Mouse (Mus musculus) neural tube, embryonic 10.5 days (tissue): Measurements from ENCODE around the gene Sbf2.
A peak's percentile ranks its signal among the peaks of the same experiment; 100 is the strongest.

Experiments used
- DNase-seq: peaks from one replicate; pipeline ENCODE4 v3.0.0-alpha.2; 2017; ENCODE audit warnings: low spot score; ENCODE audit errors: extremely low spot score

The Sbf2 gene

DNA sequence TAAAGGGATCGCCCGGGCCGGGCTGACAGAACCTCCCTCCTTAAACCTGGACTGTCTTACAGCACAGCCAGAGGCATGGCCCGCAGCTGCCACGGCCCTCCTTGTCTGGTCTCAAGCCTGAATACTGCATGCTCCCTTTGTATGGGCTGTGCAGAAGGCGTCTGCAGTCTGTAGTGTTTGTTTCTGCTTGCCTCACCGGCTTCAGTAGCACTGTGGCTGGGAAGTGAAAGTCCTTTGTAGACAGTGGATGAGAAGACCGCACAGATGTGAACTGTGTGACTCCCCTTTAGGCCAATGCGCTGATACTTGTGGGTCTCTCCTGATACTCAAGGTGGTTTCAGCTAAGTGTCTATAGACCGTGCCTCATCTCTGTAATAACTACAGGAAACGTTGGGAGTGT lies 331.9 kb downstream of the Sbf2 start:
- DNase-seq, result no peak

DNA sequence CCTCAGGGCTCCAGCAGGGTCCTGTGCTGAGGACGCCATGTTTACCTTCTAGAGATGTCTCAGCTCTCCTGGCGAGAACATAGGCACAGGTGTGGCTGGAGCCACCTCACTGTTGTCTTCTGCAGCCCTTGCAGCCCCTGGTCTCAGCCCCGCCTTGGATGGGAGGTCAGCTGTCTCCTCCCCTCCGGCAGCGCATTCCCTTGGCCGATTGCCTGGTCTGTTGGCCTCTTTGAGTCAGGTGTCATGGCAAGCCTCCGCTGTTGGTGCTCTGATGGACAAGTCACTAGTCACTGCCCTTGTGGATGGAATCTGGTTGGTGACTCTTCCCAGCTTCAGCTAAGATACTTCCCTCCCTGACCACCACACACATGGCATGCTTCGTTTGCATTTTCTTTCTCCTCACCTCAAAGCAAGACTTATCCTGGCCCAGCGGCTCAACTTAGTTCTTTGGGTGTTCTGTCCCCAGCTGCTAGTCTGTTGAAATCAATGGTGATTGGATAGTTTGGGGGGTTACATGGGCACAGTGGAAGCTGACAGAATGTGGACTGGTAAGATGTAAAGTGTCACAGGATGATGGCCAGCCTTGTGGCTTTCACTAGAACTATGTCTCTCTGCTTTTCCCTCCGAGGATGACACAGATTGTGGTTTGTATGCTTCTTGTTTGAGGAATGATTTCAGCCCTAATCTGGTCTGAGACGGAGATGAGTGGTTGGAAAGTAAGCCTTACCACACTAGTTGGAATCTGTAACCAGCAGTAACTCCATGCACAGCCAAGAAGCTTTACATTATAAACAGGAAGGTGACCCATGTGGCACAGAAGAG lies 333.1 kb downstream of the Sbf2 start:
- no peak for DNase-seq

GRCm38 (mm10) chr7:110279183-110279582 lies 335.5 kb downstream of the Sbf2 start:
- no peak for DNase-seq

- no peak for DNase-seq
Observed at GRCm38 (mm10) chr7:110277734-110278245, 336.9 kb downstream of the Sbf2 start.

- no peak for DNase-seq
Observed at GRCm38 (mm10) chr7:110272434-110272833, 342.3 kb downstream of the Sbf2 start.

- no peak for DNase-seq
Observed at GRCm38 (mm10) chr7:110271814-110272213, 342.9 kb downstream of the Sbf2 start.

DNA sequence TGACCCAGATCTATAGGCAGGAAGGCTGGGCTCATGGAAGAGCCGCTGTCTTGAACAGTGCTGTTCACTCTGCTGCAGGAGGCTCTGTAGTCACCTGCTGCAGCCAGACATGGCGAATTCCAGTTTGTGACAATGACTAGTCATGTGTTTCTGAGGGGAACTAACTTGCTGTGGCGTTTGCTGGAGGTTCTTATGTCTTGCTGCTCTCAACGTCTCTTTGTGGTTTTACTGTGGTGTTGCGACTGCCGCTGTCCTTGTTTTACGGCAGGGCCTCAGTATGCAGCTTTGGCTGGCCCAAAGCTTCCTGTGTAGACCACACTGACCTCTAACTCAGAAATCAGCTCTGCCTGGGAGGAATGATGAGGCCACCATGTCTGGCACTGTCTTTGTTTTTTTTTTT lies 344.3 kb downstream of the Sbf2 start:
- DNase-seq, result no peak

GRCm38 (mm10) chr7:110269777-110270176 lies 344.9 kb downstream of the Sbf2 start:
- DNase-seq, result no peak

DNA sequence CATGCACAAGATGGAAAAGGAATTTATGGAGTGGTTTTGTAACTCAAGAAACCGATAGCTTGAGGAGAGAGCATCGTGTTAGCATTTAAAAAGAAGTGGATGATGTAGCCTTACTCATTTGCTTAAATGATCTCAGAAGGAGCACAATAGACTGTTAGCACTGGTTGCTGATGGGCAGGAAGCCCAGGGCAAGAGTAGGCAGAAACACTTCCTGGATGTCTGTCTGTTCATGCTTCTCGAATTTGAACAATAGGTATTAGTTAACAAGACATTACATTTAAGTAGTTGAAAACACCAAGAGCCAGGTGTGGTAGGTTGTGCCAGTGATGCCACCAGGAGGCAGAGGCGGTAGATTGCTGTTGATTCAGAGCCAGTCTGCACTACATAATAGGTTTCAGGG lies 346.2 kb downstream of the Sbf2 start:
- DNase-seq, result no peak

DNA sequence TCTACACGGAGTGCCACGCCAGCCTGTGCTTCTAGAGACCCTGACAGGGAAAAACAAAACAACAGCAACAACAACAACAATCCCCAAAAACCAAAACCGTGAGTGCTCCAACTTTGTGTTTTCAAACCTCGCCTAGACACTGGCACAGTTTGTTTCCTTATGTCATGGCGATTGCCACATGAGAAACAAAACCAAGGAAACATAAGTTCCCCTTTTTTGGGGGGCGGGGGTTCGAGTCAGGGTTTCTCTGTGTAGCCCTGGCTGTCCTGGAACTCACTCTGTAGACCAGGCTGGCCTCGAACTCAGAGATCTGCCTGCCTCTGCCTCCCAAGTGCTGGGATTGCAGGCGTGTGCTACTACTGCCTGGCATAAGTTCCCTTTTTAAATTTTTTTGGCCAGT lies 346.7 kb downstream of the Sbf2 start:
- DNase-seq, result no peak

- DNase-seq, result no peak
Observed at GRCm38 (mm10) chr7:110267014-110267413, 347.7 kb downstream of the Sbf2 start.

GRCm38 (mm10) chr7:110265796-110266195 lies 348.9 kb downstream of the Sbf2 start:
- DNase-seq, result peak; percentile 83

DNA sequence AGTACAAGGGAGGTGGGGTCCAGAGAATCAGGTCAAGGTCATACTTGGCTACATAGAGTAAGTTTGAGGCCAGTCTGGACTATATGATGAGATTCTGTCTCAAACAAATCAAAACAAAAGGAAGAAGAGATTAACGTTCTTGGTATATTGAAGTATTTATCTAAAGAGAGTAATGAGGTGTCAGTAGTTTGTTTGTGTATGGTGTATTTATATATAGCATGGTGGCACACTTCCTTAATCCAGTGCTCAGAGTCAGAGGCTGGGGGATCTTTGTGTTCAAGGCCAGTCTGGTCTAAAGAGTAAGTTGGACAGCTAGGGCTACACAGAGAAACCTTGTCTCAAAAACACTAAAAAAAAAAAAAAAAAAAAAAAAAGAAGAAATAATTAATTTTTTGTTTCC lies 351.2 kb downstream of the Sbf2 start:
- no peak for DNase-seq

- no peak for DNase-seq
Observed at GRCm38 (mm10) chr7:110262661-110263060, 352.1 kb downstream of the Sbf2 start.

DNA sequence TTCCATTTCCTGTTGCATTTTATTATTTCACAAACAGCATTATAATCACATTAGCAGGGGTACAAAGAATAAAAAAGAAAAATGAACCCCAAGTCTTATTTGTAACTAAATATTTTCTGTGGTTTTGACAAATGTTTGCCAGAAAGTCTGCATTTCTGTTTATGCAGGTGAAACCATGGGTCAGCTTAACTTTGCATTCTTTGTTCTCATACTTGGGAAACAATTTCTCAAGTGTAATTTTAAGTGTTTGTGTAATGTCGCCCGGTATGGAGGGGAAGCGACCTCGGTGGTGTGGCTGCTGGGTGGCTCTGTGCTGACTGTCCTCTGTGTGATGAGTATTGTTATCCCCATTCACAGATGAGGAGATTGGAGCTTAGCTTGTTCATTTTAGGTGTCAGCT lies 352.9 kb downstream of the Sbf2 start:
- no peak for DNase-seq

GRCm38 (mm10) chr7:110259966-110260711 lies 354.6 kb downstream of the Sbf2 start:
- no peak for DNase-seq

DNA sequence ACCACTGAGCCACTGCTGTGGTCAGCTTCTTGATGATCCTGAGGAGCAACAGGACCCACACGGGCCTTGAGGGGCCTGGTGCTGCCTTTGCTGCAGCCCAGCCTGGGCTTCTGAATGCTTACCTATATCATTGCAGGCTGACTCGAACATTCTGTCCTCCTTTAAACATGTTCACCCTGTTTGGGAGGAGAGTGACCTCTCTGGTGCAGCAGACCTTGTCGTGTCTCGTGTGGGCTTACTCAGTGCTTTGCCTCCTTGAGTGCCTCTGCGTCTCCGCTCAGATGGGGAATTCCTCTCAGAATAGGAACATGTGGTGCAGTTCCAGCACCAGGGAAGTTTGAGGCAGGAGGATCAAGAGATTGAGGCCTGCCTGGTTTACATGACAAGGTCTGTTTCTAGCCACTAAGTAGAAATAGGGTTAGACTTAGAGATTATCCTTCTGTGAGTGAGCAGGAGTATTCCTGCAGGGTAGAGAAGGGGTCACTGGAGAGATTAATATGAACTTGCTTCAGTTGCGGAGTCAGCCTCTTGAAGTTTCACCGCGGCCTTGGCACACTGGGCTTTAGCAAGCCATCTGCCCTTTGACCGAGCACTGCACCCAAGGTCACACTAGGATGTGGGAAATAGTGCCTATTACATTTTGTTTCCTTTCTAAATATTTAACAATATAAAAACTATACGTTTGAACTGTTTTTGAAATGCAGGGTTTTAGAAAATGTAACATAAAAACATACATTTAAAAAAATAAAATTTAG lies 356.3 kb downstream of the Sbf2 start:
- DNase-seq, result no peak
